Mouse (Mus musculus) forebrain, embryonic 13.5 days (tissue): Measurements from ENCODE around the gene Lipc. TPM values are rescaled to one million over a fixed set of nuclear protein-coding genes. Genes with fewer than 3 reads are reported as not detected.

Experiments used
- ATAC-seq: fragments of 200-750 bp; cut with Nextera tagmentation; 2 replicates; pipeline ENCODE4 v1.8.0; 2017
- H3K27ac ChIP-seq: fragments of 300-500 bp; sonication (generic); 2 replicates; pipeline ENCODE4 v1.5.1; 2015; ENCODE audit warnings: inconsistent platforms, mild to moderate bottlenecking, moderate library complexity
- H3K27me3 ChIP-seq: fragments of 300-500 bp; sonication (generic); 2 replicates; pipeline ENCODE4 v1.6.1; 2015; ENCODE audit warnings: mild to moderate bottlenecking, inconsistent platforms
- H3K36me3 ChIP-seq: fragments of 300-500 bp; sonication (generic); 2 replicates; pipeline ENCODE4 v1.6.1; 2015; ENCODE audit warnings: mild to moderate bottlenecking, inconsistent platforms; ENCODE audit not compliant: poor library complexity, severe bottlenecking
- H3K4me1 ChIP-seq: fragments of 300-500 bp; sonication (generic); 2 replicates; pipeline ENCODE4 v1.6.1; 2015; ENCODE audit warnings: inconsistent platforms
- H3K4me2 ChIP-seq: fragments of 300-500 bp; sonication (generic); 2 replicates; pipeline ENCODE4 v1.6.1; 2015; ENCODE audit warnings: inconsistent platforms, mild to moderate bottlenecking, moderate library complexity
- H3K4me3 ChIP-seq: fragments of 300-500 bp; sonication (generic); 2 replicates; pipeline ENCODE4 v1.5.1; 2015; ENCODE audit warnings: mild to moderate bottlenecking, inconsistent platforms
- H3K9ac ChIP-seq: fragments of 300-500 bp; sonication (generic); 2 replicates; pipeline ENCODE4 v1.6.1; 2015; ENCODE audit warnings: mild to moderate bottlenecking, inconsistent platforms
- H3K9me3 ChIP-seq: fragments of 300-500 bp; sonication (generic); replicated peaks from 2 replicates; pipeline ENCODE4 v1.6.1; 2016; ENCODE audit warnings: inconsistent platforms
- WGBS: fragments of 180-500 bp; shearing (Covaris S2); methylation state at CpG from one replicate; pipeline ENCODE4 v1.1.7; 2015; 5-methylcytosine and 5-hydroxymethylcytosine counted together
- polyA plus RNA-seq: library from polyadenylated mRNA; unstranded; fragments of >200 nt; fragmentation: Nextera tagmentation; extraction: Ambion mirVana; gene quantifications from 2 replicates; pipeline ENCODE4 v1.2.1, GENCODE M21; 2015

The Lipc gene
- polyA plus RNA-seq, 1 experiment from 2014 or later: not detected

DNA sequence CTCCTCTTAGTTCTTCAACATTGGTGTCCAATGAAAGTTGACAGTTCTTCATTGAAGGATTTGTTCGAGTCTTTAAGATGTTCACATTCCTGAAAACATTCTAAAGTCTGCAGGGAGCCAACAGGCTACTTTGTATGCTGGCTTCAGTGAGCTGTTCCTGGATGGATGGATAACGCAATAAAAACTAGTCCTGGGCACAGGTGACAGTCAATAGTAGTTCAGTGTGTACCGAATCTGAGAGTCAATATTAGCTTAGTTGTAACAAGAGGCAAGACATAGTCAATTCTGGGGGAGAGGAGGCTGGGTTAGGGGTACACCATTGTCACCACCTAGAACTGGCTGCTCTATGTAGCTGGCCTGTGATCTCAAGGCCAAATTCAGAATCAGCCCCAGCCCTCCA is 17.2 kb upstream of the Lipc start:
- H3K36me3 ChIP-seq: no peaks in the 10 kb centered on the region
- no peak overlapping the region for H3K4me3 ChIP-seq
- H3K27me3 ChIP-seq: no peaks in the 10 kb centered on the region
- no peaks in the 10 kb centered on the region for H3K9me3 ChIP-seq
- H3K4me1 ChIP-seq: peaks cover 7% of the 10 kb centered on the region; the same call in 1 of the 2 replicates
- no peak for ATAC-seq
- no peak overlapping the region for H3K9ac ChIP-seq
- no peak overlapping the region for H3K27ac ChIP-seq
- 82% methylated on average over 3 of the region's 3 CpGs for WGBS
- no peak overlapping the region for H3K4me2 ChIP-seq

DNA sequence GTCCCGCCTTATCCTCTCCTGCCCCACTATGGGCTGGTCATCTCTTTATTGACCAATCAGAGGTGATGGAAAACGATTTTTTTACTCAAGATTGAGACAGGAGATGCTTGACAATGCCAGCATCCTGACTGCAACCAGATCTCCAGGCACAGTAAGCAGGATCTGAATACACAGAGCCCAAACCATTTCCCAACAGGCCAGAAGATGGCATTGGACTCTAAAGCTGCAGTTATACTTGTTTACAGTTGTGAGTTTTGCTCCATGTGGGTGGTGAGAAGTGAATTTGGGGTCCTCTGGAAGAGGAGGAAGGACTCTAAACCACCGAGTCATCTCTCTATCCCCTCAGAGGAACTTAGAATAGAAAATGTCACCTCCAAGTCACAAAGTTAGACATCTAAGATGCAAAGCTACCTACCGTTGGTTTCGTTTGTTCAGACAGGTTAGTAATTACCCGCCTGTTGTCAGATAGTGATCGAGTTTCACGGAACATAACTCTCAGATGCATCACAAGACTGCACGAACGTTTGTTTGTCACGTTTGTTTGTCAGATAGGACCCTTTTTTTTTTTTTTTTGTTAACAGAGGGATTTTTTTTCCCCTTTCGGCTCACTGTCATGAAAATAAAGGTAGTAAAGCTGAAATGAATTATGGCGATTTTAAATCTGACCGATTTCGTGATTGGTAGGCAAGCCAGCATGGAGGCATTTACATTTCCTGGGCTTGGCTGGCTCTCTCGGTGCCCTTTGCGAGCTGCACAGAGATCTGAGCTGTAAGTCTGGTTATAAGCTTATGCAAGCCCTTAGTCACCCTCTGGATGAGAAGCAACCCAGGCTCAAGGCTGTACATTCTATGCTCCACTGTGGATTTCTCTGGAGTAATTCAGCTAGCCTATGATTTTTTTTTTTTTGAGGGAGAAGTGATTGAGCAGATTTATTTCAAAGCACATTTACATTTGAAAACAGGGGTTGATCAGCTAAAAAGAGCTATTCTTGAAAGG is 14.3 kb upstream of the Lipc start:
- Histone ChIP-seq H3K27ac (no peak overlapping the region), H3K9me3 (no peaks in the 10 kb centered on the region), H3K4me2 (no peak overlapping the region), H3K4me1 (peaks cover 7% of the 10 kb centered on the region; the same call in 1 of the 2 replicates), H3K9ac (no peak overlapping the region), H3K4me3 (no peak overlapping the region), H3K36me3 (no peaks in the 10 kb centered on the region), H3K27me3 (no peaks in the 10 kb centered on the region)
- 83% methylated on average over 17 of the region's 17 CpGs for WGBS
- ATAC-seq: no peak

DNA sequence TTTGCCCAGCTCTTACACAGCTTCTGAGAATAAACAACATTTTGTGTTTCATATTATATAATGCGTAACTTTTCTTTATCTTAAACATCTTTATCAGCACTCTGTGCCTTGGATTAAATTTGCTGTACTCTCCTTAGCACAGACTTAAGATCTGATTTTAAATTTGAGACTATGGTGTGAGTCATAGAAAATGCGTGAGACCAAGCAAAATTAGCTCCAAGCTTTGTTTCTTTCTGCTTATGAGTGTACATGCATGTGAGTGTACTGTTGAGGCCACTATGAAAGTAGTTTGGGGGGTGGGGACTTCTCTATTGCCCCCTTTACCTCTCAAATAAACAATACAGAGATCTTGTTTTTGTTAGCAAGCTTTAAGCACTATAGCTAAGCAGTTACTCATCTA is 13.4 kb upstream of the Lipc start:
- Histone ChIP-seq H3K27ac (no peak overlapping the region), H3K9ac (no peak overlapping the region), H3K4me3 (no peak overlapping the region), H3K4me1 (peaks cover 7% of the 10 kb centered on the region; the same call in 1 of the 2 replicates), H3K4me2 (no peak overlapping the region), H3K27me3 (no peaks in the 10 kb centered on the region), H3K9me3 (no peaks in the 10 kb centered on the region), H3K36me3 (no peaks in the 10 kb centered on the region)
- no peak for ATAC-seq
- 98% methylated on average over 2 of the region's 2 CpGs for WGBS

DNA sequence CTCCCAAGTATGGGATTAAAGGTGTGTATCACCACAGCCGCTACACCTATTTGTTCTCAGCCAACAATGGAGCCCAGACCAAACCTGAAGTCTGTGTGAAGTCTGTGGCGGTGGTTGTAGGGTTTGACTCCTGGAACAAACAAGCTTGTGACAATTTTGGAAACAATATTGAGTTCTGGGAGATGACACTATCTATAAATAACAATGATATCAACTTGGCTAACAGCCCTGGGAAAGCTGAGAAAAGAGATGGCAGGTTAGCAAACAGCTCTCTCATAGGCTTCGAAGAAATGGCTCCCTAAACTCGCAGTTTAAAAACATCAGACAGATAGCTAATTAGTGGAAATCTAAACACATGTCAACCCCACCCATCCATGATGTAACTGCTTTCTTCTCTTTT is 13.0 kb upstream of the Lipc start:
- 90% methylated on average over 4 of the region's 4 CpGs for WGBS
- Histone ChIP-seq H3K27ac (no peak overlapping the region), H3K27me3 (no peaks in the 10 kb centered on the region), H3K36me3 (no peaks in the 10 kb centered on the region), H3K9me3 (no peaks in the 10 kb centered on the region), H3K4me3 (no peak overlapping the region), H3K9ac (no peak overlapping the region), H3K4me2 (no peak overlapping the region), H3K4me1 (peaks cover 7% of the 10 kb centered on the region; the same call in 1 of the 2 replicates)
- no peak for ATAC-seq

DNA sequence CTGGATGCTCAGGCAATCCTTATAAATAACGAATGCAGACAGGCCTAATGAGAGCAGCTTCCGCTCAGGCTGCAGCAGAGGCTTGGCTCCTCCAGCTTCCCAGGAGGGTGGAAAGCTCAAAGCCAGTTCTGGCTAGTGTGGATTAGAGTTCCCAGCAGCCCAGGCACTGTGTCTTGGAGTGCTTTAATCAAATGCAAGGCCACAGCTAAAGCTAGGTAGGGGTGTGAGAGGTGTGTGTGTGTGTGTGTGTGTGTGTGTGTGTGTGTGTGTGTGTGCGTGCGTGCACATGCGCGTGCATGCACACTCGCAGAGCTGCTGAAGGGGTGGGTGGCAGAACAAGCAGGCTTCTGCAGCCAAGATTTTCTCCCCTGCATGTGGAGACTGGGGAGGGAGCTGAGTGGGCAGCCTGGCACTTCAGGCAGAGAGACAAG is 11.4 kb upstream of the Lipc start:
- Histone ChIP-seq H3K27ac (no peak overlapping the region; the same call in 1 of the 2 replicates), H3K4me3 (no peak overlapping the region), H3K27me3 (no peaks in the 10 kb centered on the region), H3K36me3 (no peaks in the 10 kb centered on the region), H3K4me2 (no peak overlapping the region), H3K9me3 (no peaks in the 10 kb centered on the region), H3K4me1 (peaks cover 7% of the 10 kb centered on the region; the same call in 1 of the 2 replicates), H3K9ac (no peak overlapping the region)
- WGBS: 78% methylated on average over 7 of the region's 7 CpGs
- no peak for ATAC-seq

DNA sequence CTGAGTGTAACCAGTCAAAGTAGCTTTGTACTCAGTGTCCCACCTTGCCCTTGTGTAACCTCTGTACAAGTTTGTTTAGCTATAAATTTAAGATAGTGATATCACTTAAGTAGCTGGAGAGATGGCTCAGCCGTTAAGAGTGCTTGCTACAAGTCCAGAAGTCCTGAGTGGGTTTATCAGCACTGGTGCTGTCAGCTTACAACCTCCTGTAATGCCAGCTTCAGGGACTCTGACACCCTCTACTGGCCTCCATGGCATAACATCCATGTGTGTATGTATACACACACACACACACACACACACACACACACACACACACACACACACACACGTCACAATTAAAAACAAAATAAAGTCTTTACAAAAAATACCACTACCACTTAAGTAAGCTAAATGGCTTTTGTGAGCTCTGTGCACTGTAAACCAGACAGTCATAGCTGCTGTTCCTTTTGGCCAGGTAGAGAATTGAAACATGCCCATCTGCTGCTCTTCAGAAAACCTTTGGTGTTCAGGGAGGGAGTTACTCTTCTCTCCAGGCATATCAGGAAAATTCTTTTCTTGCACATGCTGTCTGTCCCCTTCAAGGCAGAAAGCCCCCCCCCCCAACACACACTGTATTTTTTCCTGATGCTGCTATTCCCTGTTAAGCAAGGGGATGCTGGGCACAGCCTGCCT is 10.9 kb upstream of the Lipc start:
- no peak for ATAC-seq
- Histone ChIP-seq H3K36me3 (no peaks in the 10 kb centered on the region), H3K9ac (no peak overlapping the region), H3K4me1 (peaks cover 7% of the 10 kb centered on the region; the same call in 1 of the 2 replicates), H3K4me3 (no peak overlapping the region), H3K27ac (no peak overlapping the region), H3K4me2 (no peak overlapping the region), H3K9me3 (no peaks in the 10 kb centered on the region), H3K27me3 (no peaks in the 10 kb centered on the region)
- 94% methylated on average over 2 of the region's 2 CpGs for WGBS

DNA sequence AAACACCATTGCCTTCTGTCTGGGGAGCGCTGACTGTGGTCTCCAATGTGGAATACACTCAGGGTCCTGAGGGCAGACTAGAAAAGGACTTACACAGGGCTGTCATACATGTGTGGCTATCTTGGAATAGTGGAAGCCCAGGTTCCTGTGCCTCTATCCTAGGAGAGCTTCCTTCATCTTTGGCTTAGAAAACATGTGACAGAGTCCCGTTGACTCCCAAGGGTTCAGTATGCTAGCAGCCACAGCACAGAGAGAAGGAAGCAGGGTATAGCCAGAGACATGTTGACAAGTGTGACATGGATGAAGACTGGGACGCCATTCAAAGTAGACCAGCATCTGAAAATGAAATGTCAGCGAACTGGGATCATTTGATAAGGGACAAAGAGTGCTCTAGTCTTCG is 8.3 kb upstream of the Lipc start:
- no peak overlapping the region for H3K4me2 ChIP-seq
- 92% methylated on average over 5 of the region's 5 CpGs for WGBS
- no peaks in the 10 kb centered on the region for H3K27me3 ChIP-seq
- no peaks in the 10 kb centered on the region for H3K36me3 ChIP-seq
- H3K4me3 ChIP-seq: no peak overlapping the region
- no peaks in the 10 kb centered on the region for H3K9me3 ChIP-seq
- H3K4me1 ChIP-seq: no peaks in the 10 kb centered on the region
- H3K9ac ChIP-seq: no peak overlapping the region
- ATAC-seq: no peak
- H3K27ac ChIP-seq: no peak overlapping the region

DNA sequence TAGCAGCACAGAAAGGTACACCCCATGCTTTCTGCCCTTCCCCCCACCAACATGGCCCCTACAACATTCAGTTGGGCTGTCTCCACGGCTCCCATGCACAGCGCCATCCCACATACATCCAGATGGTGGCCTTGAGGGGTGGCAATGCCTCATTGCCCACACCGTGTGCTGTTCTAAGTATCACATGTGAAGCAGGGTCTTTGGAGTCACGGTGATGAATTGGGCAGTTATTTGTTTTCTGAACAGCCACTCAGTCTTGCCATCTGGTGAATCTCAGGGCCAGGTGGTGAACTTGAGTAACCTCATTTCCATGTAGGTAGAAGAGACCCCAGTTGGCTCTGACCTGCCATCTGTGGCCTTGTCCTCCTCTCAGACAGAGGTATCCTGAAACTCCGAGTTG is 7.8 kb upstream of the Lipc start:
- ATAC-seq: no peak
- Histone ChIP-seq H3K27ac (no peak overlapping the region), H3K4me3 (no peak overlapping the region), H3K4me2 (no peak overlapping the region), H3K36me3 (no peaks in the 10 kb centered on the region), H3K9me3 (no peaks in the 10 kb centered on the region), H3K9ac (no peak overlapping the region), H3K4me1 (no peaks in the 10 kb centered on the region), H3K27me3 (no peaks in the 10 kb centered on the region)
- 85% methylated on average over 5 of the region's 5 CpGs for WGBS

DNA sequence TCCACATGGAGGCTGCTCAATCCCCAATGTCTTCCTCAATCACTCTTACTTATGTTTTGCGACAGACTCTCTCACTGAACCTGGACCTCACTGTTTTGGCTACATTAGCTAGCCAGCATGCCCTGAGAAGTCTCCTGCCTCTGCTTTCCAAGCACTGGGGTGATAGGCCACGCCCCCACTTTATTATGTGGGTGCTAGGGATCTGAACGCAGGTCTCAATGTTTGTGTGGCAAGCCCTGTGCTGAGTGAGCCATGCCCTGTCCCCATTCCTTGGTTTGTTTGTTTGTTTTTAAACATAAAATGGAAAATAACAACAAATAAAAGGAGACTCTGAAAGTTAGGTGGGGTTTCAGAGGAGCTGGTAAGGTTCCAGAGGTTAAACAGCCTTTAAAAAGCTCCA is 7.4 kb upstream of the Lipc start:
- H3K4me3 ChIP-seq: no peak overlapping the region
- no peak overlapping the region for H3K4me2 ChIP-seq
- no peak overlapping the region for H3K9ac ChIP-seq
- H3K36me3 ChIP-seq: no peaks in the 10 kb centered on the region
- H3K27ac ChIP-seq: no peak overlapping the region
- no peaks in the 10 kb centered on the region for H3K9me3 ChIP-seq
- no peaks in the 10 kb centered on the region for H3K27me3 ChIP-seq
- H3K4me1 ChIP-seq: no peaks in the 10 kb centered on the region
- WGBS: 87% methylated on average over 3 of the region's 3 CpGs
- no peak for ATAC-seq

DNA sequence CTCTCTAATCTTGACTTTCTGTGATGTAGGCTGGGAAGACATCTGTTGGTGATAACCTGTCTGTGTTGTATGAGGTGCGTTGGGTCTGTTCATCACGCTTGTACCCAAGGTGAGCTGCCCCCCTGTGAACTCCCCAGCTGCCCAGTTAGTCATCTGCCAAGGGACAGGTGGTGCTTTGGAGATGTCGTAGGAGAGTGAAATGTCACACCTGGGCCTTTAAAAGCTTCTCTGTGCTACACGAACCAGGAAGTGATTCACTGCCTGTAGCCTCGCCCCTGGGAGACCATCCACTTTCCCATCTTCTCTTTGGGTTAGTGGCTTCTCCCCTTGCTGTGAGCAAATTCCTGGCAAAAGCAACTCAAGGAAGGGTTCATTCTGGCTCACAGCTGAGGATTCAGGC is 6.4 kb upstream of the Lipc start:
- Histone ChIP-seq H3K9ac (no peak overlapping the region), H3K4me2 (no peak overlapping the region), H3K4me1 (no peaks in the 10 kb centered on the region), H3K4me3 (no peak overlapping the region), H3K9me3 (no peaks in the 10 kb centered on the region), H3K36me3 (no peaks in the 10 kb centered on the region), H3K27ac (no peak overlapping the region), H3K27me3 (no peaks in the 10 kb centered on the region)
- WGBS: 85% methylated on average over 5 of the region's 5 CpGs
- no peak for ATAC-seq

DNA sequence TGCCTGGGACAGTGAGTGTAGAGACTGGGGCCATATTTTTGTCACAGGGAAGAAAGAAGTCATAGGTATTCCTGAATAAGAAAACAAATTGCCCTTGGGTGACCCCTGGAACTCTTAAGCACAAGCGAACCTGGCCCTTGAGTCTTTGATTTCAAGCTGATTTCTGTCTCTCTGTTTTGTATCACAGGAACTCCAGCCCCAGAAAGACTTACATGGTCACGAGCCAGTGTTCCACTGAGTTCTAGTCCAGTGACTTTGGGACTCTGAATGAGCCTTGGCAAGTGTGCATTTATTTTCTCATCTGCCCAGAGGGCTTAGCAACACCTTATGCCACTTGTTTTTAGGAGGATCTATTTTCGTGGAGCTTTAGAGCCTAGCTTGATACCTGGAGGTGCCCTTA is 5.7 kb upstream of the Lipc start:
- no peak for ATAC-seq
- 74% methylated on average over 3 of the region's 3 CpGs for WGBS
- no peak overlapping the region for H3K4me2 ChIP-seq

DNA sequence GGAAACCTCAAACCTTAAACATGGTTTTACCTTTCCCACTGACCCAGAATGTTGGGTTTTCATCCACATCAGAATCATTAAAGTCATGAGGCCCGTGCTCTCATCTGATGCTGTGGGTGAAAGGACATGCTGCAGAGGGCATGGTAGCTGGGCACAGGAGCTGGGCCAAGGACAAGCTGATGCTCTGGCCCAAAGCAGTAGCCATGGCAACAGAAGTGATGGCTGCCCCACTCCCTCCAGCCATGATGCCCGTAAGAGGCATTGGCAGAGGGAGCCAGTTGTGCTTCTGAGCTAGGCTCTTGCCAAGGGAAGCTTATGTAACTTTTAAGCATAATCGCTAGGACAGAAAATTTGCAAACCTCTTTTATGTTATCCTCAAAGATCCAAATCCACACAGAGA is 2.2 kb upstream of the Lipc start:
- 81% methylated on average over 3 of the region's 3 CpGs for WGBS
- no peak for ATAC-seq

More for the DNA sequence above, 5.7 kb upstream of the Lipc start:
- Histone ChIP-seq H3K27me3 (no peaks in the 10 kb centered on the region), H3K4me3 (no peak overlapping the region), H3K9me3 (no peaks in the 10 kb centered on the region), H3K9ac (no peak overlapping the region), H3K27ac (no peak overlapping the region), H3K36me3 (no peaks in the 10 kb centered on the region), H3K4me1 (no peaks in the 10 kb centered on the region)

More for the DNA sequence above, 2.2 kb upstream of the Lipc start:
- H3K9me3 ChIP-seq: no peaks in the 10 kb centered on the region
- no peak overlapping the region for H3K4me3 ChIP-seq
- no peak overlapping the region for H3K4me2 ChIP-seq
- H3K36me3 ChIP-seq: no peaks in the 10 kb centered on the region
- H3K27me3 ChIP-seq: no peaks in the 10 kb centered on the region
- no peaks in the 10 kb centered on the region for H3K4me1 ChIP-seq
- H3K9ac ChIP-seq: no peak overlapping the region
- no peak overlapping the region for H3K27ac ChIP-seq
